In the genomic region with DNA sequence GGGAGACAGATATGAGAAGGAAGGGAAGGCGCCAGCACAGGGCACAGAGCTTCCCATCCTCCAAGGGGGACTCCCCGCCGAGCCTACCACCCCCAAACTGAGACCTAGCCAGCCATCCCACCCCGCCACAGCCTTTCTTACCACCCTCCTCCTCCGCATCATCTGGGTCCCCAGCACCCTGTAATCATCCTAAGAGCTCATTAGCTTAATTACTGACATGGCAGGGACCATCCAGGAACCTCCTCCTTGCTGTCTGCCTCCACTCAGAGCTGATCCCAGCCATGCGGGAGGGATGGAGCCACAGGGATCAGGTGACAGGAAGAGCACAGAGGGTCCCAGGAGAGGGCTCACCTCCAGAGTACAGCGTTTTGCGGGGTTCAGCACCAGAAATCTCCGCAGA, we compare ENCODE assay signal across 17 mouse cellular contexts. TPM values are rescaled to one million over a fixed set of nuclear protein-coding genes. Genes with fewer than 3 reads are reported as not detected.
"Had no signal": no experiment of that assay in that cellular context is flagged by ENCODE, and none has a peak within 500 bp of the region (broad histone marks: within the 10 kb centered on the region; RNA-seq: fewer than 3 reads in every experiment).

No protein-coding gene starts in this region.

- H3K9ac ChIP-seq: kidney, embryonic 15.5 days; limb, embryonic 15.5 days; liver, embryonic 12.5 days; lung, embryonic 14.5 days; stomach, embryonic 15.5 days had no signal

- H3K4me2 ChIP-seq: kidney, embryonic 15.5 days; limb, embryonic 15.5 days; liver, embryonic 12.5 days; lung, embryonic 14.5 days; stomach, embryonic 15.5 days had no signal

- H3K9me3 ChIP-seq: limb, embryonic 15.5 days; midbrain, embryonic 10.5 days; stomach, embryonic 15.5 days had no signal

- ATAC-seq: liver, embryonic 12.5 days had no signal

- DNase-seq: kidney, adult 2 months; kidney, postnatal 25 days; lung, embryonic 14.5 days; lung, postnatal 10 days; lung, postnatal 4 days; midbrain, embryonic 14.5 days; right cerebral cortex, postnatal 14 days; thymus, adult 2 months; thymus, postnatal 25 days had no signal

- H3K4me1 ChIP-seq: kidney, embryonic 15.5 days; limb, embryonic 15.5 days; midbrain, embryonic 10.5 days; stomach, embryonic 15.5 days had no signal

- H3K4me3 ChIP-seq: kidney, embryonic 15.5 days; limb, embryonic 15.5 days; liver, embryonic 12.5 days; midbrain, embryonic 10.5 days; myocyte; stomach, embryonic 15.5 days had no signal

- H3K27ac ChIP-seq: kidney, embryonic 15.5 days; limb, embryonic 15.5 days; liver, embryonic 12.5 days; midbrain, embryonic 10.5 days; stomach, embryonic 15.5 days had no signal

- H3K27me3 ChIP-seq: kidney, embryonic 15.5 days; limb, embryonic 15.5 days; liver, embryonic 12.5 days; stomach, embryonic 15.5 days had no signal

RNA-seq across cellular contexts. Expression of gene Exoc3l2, which starts 26.1 kb away (rescaled TPM):
- polyA plus RNA-seq: myocyte had no signal

RNA-seq across cellular contexts. Expression of gene Ckm, which starts 32.5 kb away (rescaled TPM):
- total RNA-seq: layer of hippocampus, postnatal 14 days; left cerebral cortex, postnatal 25 days had no signal
- polyA plus RNA-seq: midbrain, embryonic 10.5 days; midbrain, embryonic 14.5 days had no signal
